Mouse (Mus musculus) small intestine, adult 2 months (tissue): ENCODE measurements around the gene Gimap8.
A peak's percentile ranks its signal among the peaks of the same experiment; 100 is the strongest.

Experiments used
- CTCF ChIP-seq: fragments of 200-500 bp; IDR thresholded peaks from 2 replicates; pipeline ENCODE4 v1.5.1; 2012; ENCODE audit warnings: low read depth, mild to moderate bottlenecking, control low read depth, inconsistent platforms, low read length, moderate library complexity, mixed read lengths; ENCODE audit not compliant: insufficient replicate concordance, insufficient read length; ENCODE audit errors: extremely low read depth
- POLR2A ChIP-seq: fragments of 200-500 bp; IDR thresholded peaks from 2 replicates; pipeline ENCODE4 v1.6.1; 2012; ENCODE audit warnings: low read depth, mild to moderate bottlenecking, control low read depth, inconsistent platforms, low read length, moderate library complexity

DNA sequence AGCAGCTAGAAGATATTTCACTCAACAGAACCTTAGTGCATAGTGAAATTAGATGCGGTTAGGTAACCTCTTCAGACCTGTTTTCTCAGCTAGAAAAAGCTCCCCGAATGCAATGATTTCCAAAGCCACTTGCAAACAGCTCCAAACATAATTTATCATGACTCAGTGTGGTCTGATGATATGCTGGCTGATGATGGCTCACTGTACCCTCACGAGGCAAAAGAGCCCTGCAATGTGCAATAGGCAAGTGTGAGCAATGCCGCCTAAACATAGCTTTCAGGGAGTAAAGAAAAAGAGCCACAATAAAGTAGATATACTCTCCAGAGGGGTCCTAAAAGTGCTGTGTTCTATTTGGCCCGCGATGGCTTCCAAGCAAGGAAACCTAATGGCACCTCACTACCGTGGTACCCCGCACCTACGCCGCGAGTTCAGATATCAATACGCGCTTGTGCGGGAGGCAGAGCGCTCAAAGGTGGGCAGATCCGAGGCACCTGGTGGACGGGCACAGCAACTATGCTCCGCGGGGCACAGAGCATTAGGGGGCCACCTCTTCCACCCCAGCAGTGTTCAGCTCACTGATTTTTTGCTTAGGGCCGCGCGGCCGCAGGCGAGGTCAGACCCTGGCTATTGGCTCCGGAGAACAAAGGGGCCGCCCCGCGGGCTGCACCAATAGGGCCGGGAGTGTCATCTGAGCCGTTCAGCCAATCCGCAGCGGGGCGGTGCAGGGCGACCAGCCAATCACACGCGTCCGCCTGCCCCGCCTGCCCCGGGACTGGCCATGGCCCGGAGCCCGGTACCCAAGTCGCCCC lies 45.6 kb upstream of the Gimap8 start, which contains the start of gene Zfp775:
- TF ChIP-seq POLR2A = no peak; the same call in 1 of the 2 replicates
- TF ChIP-seq CTCF = 0 out of 2 replicates have a peak, but pooled peaks have one; percentile 10
